Mouse (Mus musculus) lung, embryonic 15.5 days (tissue): ENCODE measurements around the gene Scnm1. TPM values are rescaled to one million over a fixed set of nuclear protein-coding genes. Genes with fewer than 3 reads are reported as not detected.

Experiments
- ATAC-seq: fragments of 200-750 bp; cut with Nextera tagmentation; 2 replicates; pipeline ENCODE4 v1.8.0; 2017; ENCODE audit warnings: moderate number of reproducible peaks, borderline replicate concordance; ENCODE audit not compliant: low FRiP score, low TSS enrichment; ENCODE audit errors: extremely low read depth
- H3K27ac ChIP-seq: fragments of 300-500 bp; sonication (generic); 2 replicates; pipeline ENCODE4 v1.5.1; 2015; ENCODE audit warnings: moderate library complexity, mild to moderate bottlenecking, inconsistent platforms
- H3K27me3 ChIP-seq: fragments of 300-500 bp; sonication (generic); 2 replicates; pipeline ENCODE4 v1.6.1; 2015; ENCODE audit warnings: inconsistent platforms
- H3K36me3 ChIP-seq: fragments of 300-500 bp; sonication (generic); 2 replicates; pipeline ENCODE4 v1.6.1; 2015; ENCODE audit warnings: inconsistent platforms
- H3K4me1 ChIP-seq: fragments of 300-500 bp; sonication (generic); 2 replicates; pipeline ENCODE4 v1.6.1; 2015; ENCODE audit warnings: inconsistent platforms
- H3K4me2 ChIP-seq: fragments of 300-500 bp; sonication (generic); 2 replicates; pipeline ENCODE4 v1.6.1; 2015; ENCODE audit warnings: inconsistent platforms, mild to moderate bottlenecking, moderate library complexity
- H3K4me3 ChIP-seq: fragments of 300-500 bp; sonication (generic); 2 replicates; pipeline ENCODE4 v1.5.1; 2015; ENCODE audit warnings: mild to moderate bottlenecking, inconsistent platforms
- H3K9ac ChIP-seq: fragments of 300-500 bp; sonication (generic); 2 replicates; pipeline ENCODE4 v1.6.1; 2015; ENCODE audit warnings: inconsistent platforms
- H3K9me3 ChIP-seq: fragments of 300-500 bp; sonication (generic); 2 replicates; pipeline ENCODE4 v1.6.1; 2016; ENCODE audit warnings: inconsistent platforms
- WGBS: fragments of 180-500 bp; shearing (Covaris S2); methylation state at CpG from one replicate; pipeline ENCODE4 v1.1.7; 2015; 5-methylcytosine and 5-hydroxymethylcytosine counted together
- polyA plus RNA-seq: library from polyadenylated mRNA; unstranded; fragments of >200 nt; fragmentation: Nextera tagmentation; extraction: Ambion mirVana; gene quantifications from 2 replicates; pipeline ENCODE4 v1.2.1, GENCODE M21; 2015

Gene Scnm1
- polyA plus RNA-seq: 64.0 and 71.4 TPM in 2 replicates

- Histone ChIP-seq H3K27ac (peak within 1 kb of the TSS; percentile 51), H3K9me3 (no peaks in the 10 kb centered on the region), H3K4me1 (peaks cover 19% of the 10 kb centered on the region), H3K4me2 (peak within 1 kb of the TSS; percentile 85), H3K36me3 (peaks cover 15% of the 10 kb centered on the region; the same call in 1 of the 2 replicates), H3K9ac (peak within 1 kb of the TSS; percentile 78), H3K27me3 (no peaks in the 10 kb centered on the region), H3K4me3 (peak within 1 kb of the TSS; percentile 65)
- ATAC-seq: peak; percentile 88
- 0% methylated on average over 20 of the region's 20 CpGs for WGBS
Observed at GRCm38 (mm10) chr3:95133680-95134101, at the start of gene Scnm1, which contains the start of gene Lysmd1. TSS of gene Scnm1 (minus strand) at chr3:95134011. TSS of gene Lysmd1 (plus strand) at chr3:95134088.

DNA sequence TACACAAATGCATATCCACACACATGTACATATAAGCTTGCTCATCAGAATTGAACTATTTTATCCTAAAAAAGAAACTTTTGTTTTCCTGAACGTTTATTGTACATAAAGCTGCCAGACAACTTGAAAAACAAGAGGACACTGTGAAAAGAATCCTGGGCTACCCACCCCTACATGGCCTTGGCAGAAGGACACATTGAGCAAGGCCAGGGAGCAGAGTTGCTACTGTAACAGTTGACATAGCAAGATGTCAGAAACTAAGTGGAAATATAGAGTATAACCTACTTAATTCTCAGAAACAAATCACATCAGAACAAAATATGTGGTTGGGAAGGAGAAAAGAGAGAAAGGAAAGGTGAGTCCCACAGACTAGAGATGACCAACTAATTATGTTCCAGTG, 48.0 kb upstream of the Scnm1 start:
- H3K4me1 ChIP-seq: no peaks in the 10 kb centered on the region
- H3K27me3 ChIP-seq: no peaks in the 10 kb centered on the region
- no peak for ATAC-seq
- no peak overlapping the region for H3K9ac ChIP-seq
- H3K4me2 ChIP-seq: no peak overlapping the region
- no peak overlapping the region for H3K27ac ChIP-seq
- H3K4me3 ChIP-seq: no peak overlapping the region
- H3K36me3 ChIP-seq: peaks cover 25% of the 10 kb centered on the region
- H3K9me3 ChIP-seq: no peaks in the 10 kb centered on the region
- 54% methylated on average over 1 of the region's 1 CpGs for WGBS

- Histone ChIP-seq H3K27ac (no peak overlapping the region), H3K9me3 (no peaks in the 10 kb centered on the region)
Observed at GRCm38 (mm10) chr3:95179890-95180289, 46.1 kb upstream of the Scnm1 start.

DNA sequence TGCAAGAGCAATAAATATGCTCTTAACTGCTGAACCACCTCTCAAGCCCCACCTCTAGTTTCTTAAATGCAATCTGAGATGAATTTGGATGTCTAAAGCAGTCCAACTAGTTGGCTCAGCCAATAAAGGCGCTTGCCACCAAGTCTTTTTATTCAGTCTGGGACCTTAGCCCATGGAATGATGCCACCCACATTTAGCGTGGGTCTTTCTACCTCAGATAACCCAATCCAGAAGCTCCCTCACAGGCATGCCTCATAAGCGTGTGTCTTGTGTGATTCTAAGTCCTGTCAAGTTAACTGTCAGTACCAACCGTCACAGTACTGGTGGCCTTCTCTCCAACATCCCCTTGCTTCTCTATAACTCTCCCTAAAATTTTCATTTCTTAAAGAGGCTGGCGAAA, 45.1 kb upstream of the Scnm1 start:
- H3K36me3 ChIP-seq: peaks cover 6% of the 10 kb centered on the region

More at GRCm38 (mm10) chr3:95179890-95180289, 46.1 kb upstream of the Scnm1 start:
- Histone ChIP-seq H3K9ac (no peak overlapping the region), H3K4me2 (no peak overlapping the region), H3K36me3 (peaks cover 15% of the 10 kb centered on the region), H3K27me3 (no peaks in the 10 kb centered on the region), H3K4me3 (no peak overlapping the region), H3K4me1 (no peaks in the 10 kb centered on the region)
- WGBS: 51% methylated on average over 3 of the region's 3 CpGs
- ATAC-seq: no peak

DNA sequence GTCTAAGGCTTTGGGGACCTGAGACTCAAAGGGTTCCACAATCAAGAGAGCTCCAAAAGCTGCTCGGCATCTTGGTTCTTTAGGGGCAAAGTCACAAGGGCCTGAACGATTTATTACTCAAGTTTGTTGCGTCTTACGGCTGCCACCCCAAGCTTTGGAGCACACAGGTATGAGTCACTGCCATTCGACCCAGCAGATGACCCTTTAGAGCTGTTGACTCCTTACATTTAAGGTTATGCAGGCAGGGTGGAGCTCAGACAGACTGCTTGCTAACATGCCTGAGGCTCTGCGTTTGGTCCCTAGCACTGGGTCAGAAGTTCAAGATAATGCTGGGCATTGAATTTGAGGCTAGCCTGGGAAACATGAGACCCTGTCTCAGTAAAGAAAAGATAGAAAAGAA, 43.8 kb upstream of the Scnm1 start:
- Histone ChIP-seq H3K9me3 (no peaks in the 10 kb centered on the region), H3K4me2 (no peak overlapping the region), H3K27me3 (peaks cover 16% of the 10 kb centered on the region), H3K4me1 (peaks cover 16% of the 10 kb centered on the region), H3K4me3 (no peak overlapping the region), H3K27ac (no peak overlapping the region), H3K36me3 (peaks cover under 1% of the 10 kb centered on the region; the same call in 1 of the 2 replicates), H3K9ac (no peak overlapping the region)
- 59% methylated on average over 6 of the region's 6 CpGs for WGBS
- ATAC-seq: no peak

More for the DNA sequence above, 45.1 kb upstream of the Scnm1 start:
- no peak overlapping the region for H3K27ac ChIP-seq
- H3K9me3 ChIP-seq: no peaks in the 10 kb centered on the region
- no peak overlapping the region for H3K9ac ChIP-seq
- ATAC-seq: no peak
- no peak overlapping the region for H3K4me2 ChIP-seq
- WGBS: 79% methylated on average over 5 of the region's 5 CpGs
- peaks cover 2% of the 10 kb centered on the region; the same call in 1 of the 2 replicates for H3K27me3 ChIP-seq
- no peak overlapping the region for H3K4me3 ChIP-seq
- H3K4me1 ChIP-seq: peaks cover 2% of the 10 kb centered on the region; the same call in 1 of the 2 replicates

DNA sequence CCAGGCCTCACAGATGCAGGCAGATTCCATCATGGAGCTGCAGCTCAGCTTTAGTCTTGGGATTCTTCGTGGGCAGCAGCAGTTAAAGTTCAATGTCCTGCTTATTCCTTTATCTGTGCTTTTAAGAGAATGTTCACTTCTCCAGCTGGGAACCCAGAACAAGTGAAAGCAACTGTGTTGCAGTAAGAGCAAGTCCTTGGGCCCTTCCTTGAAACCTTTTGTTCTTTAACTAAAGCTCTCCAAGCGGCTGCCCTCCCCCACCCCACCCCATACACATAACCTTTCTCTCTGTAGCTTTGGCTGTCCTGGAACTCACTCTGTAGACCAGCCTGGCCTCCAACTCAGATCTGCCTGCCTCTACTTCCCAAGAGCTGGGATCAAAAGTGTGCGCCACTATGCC, 42.7 kb upstream of the Scnm1 start:
- no peaks in the 10 kb centered on the region for H3K9me3 ChIP-seq
- ATAC-seq: no peak
- no peak overlapping the region for H3K4me2 ChIP-seq
- no peak overlapping the region for H3K9ac ChIP-seq
- peaks cover 6% of the 10 kb centered on the region; the same call in 1 of the 2 replicates for H3K36me3 ChIP-seq
- H3K27me3 ChIP-seq: peaks cover 27% of the 10 kb centered on the region
- no peak overlapping the region for H3K4me3 ChIP-seq
- no peak overlapping the region for H3K27ac ChIP-seq
- 74% methylated on average over 3 of the region's 3 CpGs for WGBS
- peaks cover 17% of the 10 kb centered on the region for H3K4me1 ChIP-seq

DNA sequence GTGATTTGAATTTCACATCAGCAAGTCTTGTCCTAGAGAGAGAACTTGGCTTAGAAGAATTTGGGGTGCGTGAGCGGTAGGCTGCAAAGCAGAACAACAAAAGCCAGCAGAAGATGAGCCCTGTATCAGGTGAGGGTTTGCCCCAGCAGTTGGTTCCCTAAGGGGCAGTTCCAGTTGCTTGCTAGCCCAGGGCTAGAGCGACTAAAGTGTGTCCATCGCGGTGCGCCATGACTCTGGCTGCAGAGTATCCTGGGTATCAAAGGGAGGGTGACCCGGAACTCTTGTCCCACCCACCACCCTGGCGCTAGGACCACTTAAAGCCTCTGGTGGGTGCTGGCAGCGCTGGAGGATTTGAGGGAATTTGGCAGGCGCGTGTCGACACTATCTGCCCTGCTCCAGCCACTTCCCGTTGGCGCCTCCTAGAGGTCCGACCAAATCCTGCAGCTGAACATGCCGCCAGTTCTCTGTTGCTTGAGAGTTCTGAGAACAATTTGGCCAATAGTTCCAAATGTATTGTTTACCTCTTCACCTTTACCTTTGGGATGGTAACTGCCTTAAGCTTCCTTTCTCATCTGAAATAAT, 40.3 kb upstream of the Scnm1 start:
- H3K9me3 ChIP-seq: no peaks in the 10 kb centered on the region
- no peak overlapping the region for H3K9ac ChIP-seq
- WGBS: 6% methylated on average over 16 of the region's 16 CpGs
- H3K27me3 ChIP-seq: peaks cover 38% of the 10 kb centered on the region
- H3K4me2 ChIP-seq: peak overlapping the region; percentile 63
- H3K36me3 ChIP-seq: peaks cover 9% of the 10 kb centered on the region
- peak; percentile 60; the same call in 1 of the 2 replicates for ATAC-seq
- peak overlapping the region; percentile 31 for H3K4me3 ChIP-seq
- no peak overlapping the region for H3K27ac ChIP-seq
- peaks cover 17% of the 10 kb centered on the region for H3K4me1 ChIP-seq

DNA sequence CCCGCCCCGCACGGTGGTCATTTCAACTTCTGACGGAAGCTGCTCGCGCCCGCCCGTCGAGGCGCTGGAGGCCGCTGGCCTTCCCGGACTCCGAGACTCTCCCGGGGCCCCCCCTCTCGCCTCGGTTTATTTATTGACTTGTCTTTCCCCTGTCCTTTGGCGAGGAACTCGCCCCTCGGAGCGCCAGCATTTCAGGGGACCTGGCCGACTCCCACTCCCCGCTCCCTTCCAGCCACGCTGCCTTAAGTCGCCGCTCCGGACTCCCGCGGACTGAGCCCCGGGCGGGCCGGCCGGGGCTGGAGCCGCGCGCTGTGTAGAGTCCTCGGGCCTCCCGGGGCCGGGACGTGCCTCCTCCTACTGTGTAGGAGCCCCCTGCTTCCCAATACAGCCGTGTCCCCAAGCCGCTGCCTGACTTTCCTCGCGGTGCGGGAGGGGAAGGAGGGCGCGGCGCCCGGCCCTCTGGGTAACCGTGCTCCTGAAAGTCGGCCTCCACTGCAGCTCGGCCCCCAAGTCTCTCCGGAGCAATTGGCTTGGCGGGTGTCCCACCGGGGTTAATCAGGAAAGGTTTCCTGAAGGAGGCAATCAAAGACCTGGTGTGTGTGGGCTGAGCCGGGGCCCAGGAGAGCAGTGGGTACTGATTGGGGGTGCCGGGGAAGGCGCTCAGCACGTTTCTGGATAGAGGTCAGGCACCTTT, 39.6 kb upstream of the Scnm1 start:
- peak overlapping the region; percentile 31 for H3K4me3 ChIP-seq
- peaks cover 38% of the 10 kb centered on the region for H3K27me3 ChIP-seq
- ATAC-seq: peak; percentile 36; the same call in 1 of the 2 replicates
- H3K36me3 ChIP-seq: peaks cover 10% of the 10 kb centered on the region
- peaks cover 17% of the 10 kb centered on the region for H3K4me1 ChIP-seq
- WGBS: 9% methylated on average over 58 of the region's 58 CpGs
- H3K4me2 ChIP-seq: peak overlapping the region; percentile 63
- H3K9ac ChIP-seq: peak overlapping the region; percentile 29
- H3K27ac ChIP-seq: no peak overlapping the region
- no peaks in the 10 kb centered on the region for H3K9me3 ChIP-seq

GRCm38 (mm10) chr3:95172526-95173255, 38.9 kb upstream of the Scnm1 start:
- H3K4me2 ChIP-seq: peak overlapping the region; percentile 63
- H3K27me3 ChIP-seq: peaks cover 38% of the 10 kb centered on the region
- peaks cover 17% of the 10 kb centered on the region for H3K4me1 ChIP-seq
- H3K27ac ChIP-seq: no peak overlapping the region
- H3K36me3 ChIP-seq: peaks cover 10% of the 10 kb centered on the region
- no peak overlapping the region for H3K9ac ChIP-seq
- no peaks in the 10 kb centered on the region for H3K9me3 ChIP-seq
- WGBS: 27% methylated on average over 82 of the region's 84 CpGs
- no peak; the same call in 1 of the 2 replicates for ATAC-seq
- peak overlapping the region; percentile 31 for H3K4me3 ChIP-seq

GRCm38 (mm10) chr3:95171105-95171504, 37.3 kb upstream of the Scnm1 start:
- H3K36me3 ChIP-seq: peaks cover 11% of the 10 kb centered on the region
- H3K4me3 ChIP-seq: no peak overlapping the region
- H3K27me3 ChIP-seq: peaks cover 38% of the 10 kb centered on the region
- H3K4me2 ChIP-seq: no peak overlapping the region
- WGBS: 62% methylated on average over 6 of the region's 6 CpGs
- ATAC-seq: no peak
- peaks cover 17% of the 10 kb centered on the region for H3K4me1 ChIP-seq
- no peak overlapping the region for H3K9ac ChIP-seq
- no peaks in the 10 kb centered on the region for H3K9me3 ChIP-seq
- H3K27ac ChIP-seq: no peak overlapping the region

DNA sequence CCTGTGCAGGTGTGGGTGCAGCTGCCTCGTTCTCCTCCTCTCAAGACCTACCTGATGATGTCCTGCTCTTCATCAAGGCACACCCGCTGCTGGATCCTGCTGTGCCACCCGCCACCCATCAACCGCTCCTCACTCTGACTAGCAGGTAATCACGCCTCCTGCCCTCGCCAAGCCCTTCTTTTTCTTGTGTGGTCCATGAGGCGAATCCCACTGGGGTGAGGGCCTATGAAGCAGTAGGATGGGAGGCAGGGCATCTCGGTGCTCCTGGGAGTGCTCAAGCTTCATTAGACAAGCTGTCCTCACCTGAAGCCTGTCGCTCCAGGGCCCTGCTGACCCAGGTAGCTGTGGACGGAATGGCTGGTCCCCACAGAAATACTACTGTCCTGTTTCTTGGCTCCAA, 36.2 kb upstream of the Scnm1 start:
- peaks cover 14% of the 10 kb centered on the region for H3K36me3 ChIP-seq
- WGBS: 92% methylated on average over 10 of the region's 10 CpGs
- H3K4me1 ChIP-seq: peaks cover 17% of the 10 kb centered on the region
- no peaks in the 10 kb centered on the region for H3K9me3 ChIP-seq
- no peak overlapping the region for H3K4me2 ChIP-seq
- no peak overlapping the region for H3K27ac ChIP-seq
- no peak for ATAC-seq
- no peak overlapping the region for H3K9ac ChIP-seq
- H3K27me3 ChIP-seq: peaks cover 38% of the 10 kb centered on the region
- H3K4me3 ChIP-seq: no peak overlapping the region
